Mouse (Mus musculus) cerebellum, postnatal 4 days (tissue): ENCODE results near the gene Cxcl12.

Experiments used
- DNase-seq, 2 experiments: peaks; one replicate each; pipeline ENCODE4 v3.0.0; 2022; ENCODE audit warnings: low spot score in 2 of 2, mixed read lengths in 1 of 2

Cxcl12 gene

DNA sequence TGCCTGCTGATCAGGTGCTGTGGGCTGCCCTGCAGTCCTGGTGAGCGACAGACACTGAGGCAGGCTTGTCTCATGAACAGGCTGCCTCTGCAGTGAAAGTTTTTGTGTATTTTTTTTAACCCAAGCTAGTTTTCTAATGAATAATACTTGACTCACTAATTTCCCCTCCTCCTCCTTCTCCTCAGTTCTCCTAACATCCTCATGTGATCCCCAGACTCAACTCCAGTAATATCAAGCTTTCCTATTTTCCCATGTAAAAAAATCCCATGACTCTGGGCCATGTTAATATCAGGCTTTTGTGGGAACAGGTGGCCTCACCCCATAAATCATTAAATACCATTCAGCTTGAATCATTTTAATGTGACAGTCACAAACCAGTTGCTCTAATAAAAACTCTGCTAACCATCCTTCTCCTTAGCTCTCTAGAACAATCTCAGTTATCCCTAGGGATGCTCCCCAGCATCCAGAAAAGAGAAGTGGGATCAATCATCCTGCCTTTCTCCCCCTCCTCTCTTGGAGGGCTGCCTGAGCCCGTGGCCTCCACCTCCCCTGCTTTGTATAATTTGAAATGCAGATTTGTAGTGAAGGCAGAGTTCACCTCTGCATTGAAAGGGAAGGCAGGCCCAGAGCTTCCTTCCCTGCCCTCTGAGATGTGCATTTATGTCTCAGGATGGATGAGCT lies 6.9 kb downstream of the Cxcl12 start:
- DNase-seq, result no peak

DNA sequence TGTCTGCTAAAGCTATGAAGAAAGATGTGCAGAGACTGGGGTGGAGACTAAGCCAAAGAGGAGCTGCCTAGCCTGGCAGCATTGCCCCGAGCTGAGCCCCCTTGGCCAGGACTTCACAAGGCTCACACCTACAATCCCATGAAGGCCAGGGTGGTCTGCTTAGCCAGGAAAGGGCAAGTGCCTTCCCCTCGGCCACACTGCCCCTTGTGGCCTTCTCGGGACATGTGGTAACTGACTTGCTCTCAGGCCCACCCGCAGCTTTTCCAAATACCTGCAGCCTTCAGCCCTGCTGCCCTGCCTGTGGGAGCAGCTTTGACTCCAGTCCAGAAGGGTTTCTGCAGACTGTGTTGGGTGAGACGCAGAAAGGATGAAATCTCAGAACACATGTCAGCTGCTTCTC lies 8.1 kb downstream of the Cxcl12 start:
- no peak for DNase-seq

DNA sequence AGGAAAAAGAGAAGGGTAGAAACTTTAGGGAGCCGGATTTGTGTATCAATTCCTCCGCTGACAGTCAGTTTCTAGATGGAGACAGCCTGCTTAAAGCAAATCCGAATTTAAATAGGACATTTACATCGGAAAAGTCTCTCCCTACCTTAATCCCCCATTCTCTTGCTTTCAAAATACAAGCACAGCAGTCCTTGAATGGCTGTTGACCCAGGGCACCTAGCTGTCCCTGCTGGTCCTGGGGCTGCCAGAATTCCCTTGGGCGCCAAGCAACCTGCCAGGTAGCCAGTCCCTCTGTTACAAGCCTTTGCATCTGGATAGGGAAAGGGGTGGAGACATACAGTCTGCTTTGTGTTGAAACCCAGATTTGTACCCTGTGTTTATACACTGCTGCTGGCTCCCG lies 12.0 kb downstream of the Cxcl12 start:
- no peak for DNase-seq

DNA sequence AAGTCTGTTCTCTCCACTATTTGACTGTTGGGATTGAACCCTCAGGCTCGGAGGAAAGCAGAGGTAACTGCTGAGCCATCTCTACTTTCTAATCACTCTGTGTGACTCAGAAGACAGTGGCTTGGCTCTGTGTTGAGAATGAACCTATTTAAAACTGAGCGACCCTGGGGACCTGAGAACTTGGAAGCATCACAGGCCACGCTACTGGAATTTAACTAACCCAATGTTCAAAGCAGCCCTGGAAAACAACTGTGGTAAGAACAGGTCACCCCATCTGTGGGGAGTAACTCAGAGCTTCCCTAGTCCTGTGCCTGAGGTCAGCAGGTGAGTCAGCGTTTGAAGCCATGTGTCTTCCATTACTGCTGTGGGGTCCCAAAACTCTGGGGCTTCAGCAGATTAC lies 17.0 kb downstream of the Cxcl12 start:
- no peak for DNase-seq

DNA sequence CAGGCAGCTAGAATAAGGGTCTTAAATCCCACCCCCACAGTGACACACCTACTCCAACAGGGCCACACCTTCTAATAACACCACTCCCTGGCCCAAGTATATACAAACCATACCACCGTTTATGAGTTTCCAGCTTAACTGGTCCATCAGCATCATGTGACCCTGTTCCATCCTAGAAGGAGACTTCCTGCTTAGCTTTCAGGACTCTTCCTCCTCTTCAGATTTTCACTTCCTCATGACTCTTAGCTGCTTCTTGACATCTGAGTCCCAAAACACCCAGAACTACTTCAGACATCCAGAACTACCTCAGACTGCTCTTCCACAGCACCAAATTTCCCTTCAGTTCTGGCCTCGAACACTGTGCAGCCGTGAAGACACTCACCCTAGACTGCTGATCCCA lies 22.1 kb downstream of the Cxcl12 start:
- DNase-seq, result no peak

DNA sequence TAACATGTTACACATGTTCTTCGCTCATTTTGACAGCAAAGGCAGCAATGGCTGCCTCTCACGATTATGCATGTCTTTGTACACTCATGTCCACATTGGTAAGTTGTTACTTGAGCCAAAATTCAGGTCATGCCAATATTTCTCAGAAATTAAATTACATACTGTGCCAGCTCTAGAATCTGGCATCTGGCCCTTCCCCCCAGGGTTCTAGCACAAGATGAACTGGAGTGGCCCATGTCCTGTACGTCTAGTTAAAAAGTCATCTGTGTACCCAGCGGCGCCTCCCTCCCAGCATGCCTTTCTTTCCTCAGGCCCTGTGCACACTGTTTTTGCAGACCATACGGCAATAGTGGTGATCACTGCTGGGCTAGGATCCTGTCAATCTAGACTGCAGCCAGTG lies 23.4 kb downstream of the Cxcl12 start:
- no peak for DNase-seq

DNA sequence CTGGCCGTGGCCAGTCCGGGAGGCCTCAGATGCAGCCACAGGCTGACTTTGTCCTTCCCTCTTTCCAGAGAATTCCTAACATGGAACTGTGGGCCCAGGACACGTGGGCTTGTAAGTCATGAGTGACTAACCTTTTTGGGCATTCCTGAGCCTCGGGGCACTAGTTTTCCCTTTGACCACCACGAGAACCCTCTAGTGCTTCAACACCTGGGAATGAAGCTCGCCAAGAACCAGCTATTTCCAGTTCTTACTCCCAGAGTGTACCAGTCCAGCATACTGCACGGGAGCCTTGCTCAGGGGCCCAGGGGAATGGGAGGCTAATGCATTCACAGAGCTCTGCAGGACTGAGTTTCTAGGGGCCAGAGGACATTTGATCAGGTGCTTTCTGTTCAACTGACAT lies 24.3 kb downstream of the Cxcl12 start:
- DNase-seq, result no peak

DNA sequence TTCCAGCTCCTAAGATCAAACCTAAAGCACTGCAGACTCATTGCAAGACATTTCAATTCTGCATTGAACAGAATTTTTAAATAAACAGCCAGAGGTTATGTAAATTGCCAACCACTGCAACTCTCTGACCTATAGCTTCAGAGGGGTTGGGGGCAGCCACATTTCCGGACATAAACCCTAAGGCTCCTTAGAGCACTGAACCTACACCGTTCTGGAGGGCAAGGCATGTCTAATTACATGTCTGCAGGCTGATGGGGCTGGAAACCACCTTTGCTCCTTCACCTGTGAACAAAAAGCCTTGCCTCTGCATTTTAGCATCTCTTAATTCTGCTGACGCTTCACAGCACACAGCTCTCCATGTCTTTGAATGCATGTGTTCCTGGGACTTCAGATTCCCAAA lies 26.9 kb downstream of the Cxcl12 start:
- DNase-seq, result no peak

DNA sequence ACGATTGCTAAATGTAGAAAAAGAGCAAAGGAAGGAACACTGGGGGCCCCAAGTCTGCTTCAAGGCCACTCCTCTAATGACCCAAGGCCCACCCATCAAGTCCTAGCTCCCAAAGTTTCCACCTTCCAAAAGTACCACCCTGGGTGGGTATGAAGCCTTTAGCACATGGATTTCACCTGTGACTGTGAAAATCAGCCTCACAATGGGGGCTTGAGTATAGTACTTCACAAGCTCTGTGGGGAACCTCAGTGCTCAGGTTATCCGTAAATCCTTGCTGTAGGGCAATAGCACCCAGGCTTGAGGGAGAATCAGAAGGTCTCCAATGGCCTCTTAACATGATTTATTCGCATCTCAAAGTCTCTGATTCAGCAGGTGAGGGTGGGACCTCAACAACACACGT lies 30.5 kb downstream of the Cxcl12 start:
- DNase-seq, result no peak

DNA sequence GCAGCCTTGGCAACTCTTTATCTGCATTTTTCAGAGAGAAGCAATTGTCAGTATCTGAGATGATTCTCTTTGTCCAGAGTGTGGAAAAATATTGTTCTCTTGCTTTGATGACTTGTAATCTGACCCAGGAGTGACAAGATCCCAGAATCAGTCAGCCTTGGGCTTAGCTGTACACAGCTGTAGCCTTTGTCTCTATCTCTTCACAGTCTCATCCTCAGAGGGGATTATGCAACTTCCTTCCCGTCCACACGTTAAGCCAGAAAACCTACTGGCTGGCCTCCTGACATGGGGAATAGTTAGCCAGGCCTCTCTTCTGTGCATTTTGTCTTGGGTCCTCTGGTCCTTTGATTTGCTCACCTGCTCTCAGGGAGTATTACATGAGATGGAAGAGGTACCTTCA lies 31.4 kb downstream of the Cxcl12 start:
- no peak for DNase-seq

DNA sequence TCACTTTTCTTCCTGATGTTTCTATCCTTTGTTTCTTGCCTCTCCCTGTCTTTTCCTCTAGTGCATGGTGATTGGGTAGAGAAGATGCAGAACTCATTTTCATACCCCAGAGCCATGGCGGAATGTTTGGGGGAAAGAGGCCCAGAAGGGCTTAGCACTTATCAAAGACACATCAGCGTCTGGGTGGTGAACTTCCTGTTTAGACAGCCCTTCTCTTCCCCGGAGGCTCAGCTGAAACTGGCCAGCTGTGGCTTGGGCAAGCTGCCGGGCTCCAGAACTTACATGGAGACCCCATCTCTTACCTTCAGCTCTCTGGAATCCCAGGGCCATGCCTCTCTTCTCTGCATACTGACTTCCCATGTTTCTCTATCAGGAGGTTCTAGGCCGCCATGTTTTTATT lies 32.6 kb downstream of the Cxcl12 start:
- no peak for DNase-seq

DNA sequence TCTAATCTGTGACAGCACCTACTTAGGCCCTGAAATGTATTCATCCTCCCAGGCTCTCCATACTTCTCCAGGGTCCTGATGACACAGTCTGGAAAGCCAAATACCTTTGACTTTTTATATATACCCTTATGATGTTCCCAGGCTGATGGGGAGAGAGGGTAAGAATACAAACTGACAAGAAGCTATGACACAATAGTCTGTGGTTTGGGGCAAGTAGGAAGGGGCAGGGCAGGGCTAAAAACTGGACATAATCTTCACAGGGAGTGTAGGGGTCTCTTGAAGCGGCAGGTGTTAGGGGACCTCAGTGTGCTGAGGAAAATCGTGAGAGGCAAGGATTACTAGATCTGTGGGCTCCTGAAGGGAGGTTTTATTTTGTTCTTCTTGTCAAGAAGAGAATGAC lies 33.1 kb downstream of the Cxcl12 start:
- DNase-seq, result no peak

DNA sequence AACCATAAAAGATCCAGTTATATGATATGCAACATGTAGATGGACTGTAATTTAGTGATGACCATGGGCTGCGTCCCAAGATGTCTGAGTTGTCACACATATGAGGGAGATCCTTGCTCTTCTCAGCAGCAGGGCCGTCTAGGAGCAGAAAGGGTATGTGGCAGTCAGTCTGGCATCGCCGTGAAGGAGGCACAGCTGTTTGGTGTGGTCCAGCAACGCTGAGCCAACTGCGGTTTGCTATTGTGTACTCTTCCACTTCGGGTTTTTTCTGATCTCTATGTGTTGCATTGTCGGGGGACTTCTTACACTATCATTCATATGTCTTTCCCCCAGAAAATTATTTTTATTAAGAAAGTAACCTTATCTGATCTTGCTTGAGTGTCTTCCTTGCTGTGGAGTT lies 33.5 kb downstream of the Cxcl12 start:
- no peak for DNase-seq

DNA sequence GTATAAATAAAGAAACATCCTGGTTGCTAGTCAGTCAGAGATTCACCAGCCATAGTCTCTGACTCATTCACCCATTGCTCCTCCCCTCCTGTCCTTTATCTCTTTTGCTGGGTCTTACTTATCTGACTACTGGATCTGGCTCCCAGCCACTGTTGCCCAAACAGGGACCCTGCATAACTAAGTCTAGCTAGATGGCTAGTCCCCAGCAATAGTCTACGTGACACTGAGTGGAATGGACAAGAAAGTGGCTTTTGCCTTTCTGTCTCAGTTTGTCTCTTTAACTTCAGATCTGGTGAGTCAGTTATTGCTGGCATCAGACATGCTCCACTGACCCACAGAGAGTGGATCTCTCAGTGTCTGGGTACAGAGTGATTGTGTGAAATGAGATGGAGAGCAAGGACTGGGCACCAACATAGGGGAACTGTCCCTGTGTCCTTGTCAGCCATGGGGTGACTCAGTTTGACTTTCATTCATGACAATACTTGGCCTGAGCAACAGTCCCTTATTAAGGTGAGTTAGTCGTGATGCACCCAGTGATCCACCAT lies 34.6 kb downstream of the Cxcl12 start:
- DNase-seq, result no peak

DNA sequence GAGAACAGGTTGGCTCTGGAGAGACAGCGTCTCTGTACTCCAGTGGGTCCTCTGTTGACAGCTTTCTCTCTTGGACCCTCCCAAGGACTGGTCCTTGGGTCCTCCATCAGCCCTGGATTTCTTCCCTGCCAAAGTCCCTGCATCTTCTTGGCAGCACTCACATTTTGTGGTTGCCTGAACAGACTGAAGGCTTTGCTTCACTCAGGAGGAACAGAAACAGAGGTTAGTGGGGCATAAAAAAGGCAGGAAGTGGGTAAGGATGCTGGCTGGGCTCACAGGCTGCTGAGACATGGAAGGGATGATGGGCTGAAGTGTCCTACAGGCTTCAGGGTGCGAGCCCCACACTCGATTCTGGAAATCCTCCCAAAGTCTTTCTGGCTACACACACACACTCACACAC lies 35.8 kb downstream of the Cxcl12 start:
- DNase-seq, result no peak

DNA sequence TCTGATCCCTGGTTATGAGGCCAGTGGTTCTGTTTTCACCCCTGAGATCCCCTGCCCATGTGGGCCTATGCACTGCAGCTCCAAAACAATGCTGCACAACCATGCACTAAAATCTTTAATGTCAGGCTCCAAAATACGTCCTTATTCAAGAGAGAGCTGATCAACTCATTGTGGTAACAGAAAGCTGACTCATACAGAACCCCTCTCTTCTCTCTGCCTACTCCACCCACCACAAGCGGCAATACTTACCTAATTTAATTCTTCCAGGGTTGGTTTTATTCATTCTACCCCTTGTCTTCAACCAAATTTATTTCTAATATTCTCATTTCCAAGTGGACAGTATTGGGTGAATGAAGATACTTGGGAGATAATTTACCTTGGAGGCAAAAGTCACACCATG lies 38.5 kb downstream of the Cxcl12 start:
- DNase-seq, result no peak

DNA sequence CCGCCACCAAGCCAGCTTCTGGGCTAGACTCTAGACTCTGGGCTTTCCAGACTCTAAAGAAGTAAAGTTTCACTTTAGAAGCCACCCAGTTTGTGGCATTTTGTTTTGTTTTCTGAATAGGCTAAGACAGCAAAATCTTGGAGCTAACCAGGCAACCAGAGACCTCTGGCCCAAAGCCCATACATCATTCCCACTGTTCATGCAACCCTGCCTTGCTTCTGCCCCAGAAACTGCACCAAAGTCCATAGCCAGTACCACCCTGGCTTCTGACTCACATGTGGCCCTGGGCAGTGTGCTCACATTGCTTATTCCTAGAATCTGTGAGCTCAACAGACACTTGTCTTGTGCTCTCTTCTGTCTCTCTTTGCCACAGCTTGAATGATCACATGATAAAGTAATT lies 39.0 kb downstream of the Cxcl12 start:
- DNase-seq, result no peak

DNA sequence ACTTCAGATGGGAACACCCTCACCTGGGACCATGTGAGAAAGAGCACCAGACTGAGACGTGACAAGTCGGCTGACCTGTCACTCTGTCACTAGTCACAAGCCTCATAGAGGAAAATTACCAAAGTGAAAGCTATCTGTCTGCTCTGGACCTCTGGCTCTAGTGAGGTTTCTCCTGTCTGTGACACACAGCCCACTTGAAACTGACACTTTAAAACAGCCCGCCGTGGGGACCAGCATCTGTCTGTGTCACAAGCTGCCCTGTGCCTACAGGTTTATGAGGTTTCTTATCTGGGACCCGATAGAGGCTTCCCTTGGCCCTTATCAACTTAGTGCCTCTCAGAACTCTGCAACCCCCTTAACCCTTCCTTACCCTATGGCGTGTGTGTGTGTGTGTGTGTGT lies 41.8 kb downstream of the Cxcl12 start:
- DNase-seq, result no peak

DNA sequence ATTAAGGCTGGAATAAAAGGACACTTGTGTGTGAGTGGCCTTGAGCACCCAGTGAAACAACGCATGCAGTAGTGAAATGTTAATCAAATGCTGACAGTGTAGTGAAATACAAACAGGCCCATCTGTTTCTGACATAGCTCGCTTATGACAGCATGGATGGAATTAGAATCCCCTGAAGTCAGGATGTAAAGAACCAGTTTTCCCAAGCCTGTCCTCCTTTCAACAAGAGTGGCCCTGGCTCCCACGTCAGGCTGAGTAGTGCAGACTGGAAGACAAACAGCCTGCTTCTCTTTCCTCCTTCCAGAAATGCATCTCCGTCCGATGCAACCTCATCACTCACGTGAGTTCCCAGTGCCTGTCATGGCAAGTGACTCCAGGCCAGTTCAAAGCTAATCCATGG lies 42.2 kb downstream of the Cxcl12 start:
- no peak for DNase-seq

DNA sequence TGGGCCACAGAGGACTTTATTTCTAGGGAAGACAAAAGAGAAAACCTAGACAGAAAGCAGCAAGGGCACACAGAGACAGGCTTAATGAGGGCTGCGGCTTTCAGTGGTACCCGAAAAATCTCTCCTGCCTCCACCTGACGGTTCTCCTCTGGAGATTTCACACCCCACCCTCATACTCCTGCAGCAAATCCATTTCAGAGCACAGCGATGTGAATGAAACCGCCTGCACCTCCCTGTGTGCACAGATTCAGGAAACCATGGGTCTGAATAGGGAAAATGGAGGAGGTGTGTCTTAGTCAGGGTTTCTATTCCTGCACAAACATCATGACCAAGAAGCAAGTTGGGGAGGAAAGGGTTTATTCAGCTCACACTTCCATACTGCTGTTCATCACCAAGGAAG lies 46.2 kb downstream of the Cxcl12 start:
- no peak for DNase-seq

DNA sequence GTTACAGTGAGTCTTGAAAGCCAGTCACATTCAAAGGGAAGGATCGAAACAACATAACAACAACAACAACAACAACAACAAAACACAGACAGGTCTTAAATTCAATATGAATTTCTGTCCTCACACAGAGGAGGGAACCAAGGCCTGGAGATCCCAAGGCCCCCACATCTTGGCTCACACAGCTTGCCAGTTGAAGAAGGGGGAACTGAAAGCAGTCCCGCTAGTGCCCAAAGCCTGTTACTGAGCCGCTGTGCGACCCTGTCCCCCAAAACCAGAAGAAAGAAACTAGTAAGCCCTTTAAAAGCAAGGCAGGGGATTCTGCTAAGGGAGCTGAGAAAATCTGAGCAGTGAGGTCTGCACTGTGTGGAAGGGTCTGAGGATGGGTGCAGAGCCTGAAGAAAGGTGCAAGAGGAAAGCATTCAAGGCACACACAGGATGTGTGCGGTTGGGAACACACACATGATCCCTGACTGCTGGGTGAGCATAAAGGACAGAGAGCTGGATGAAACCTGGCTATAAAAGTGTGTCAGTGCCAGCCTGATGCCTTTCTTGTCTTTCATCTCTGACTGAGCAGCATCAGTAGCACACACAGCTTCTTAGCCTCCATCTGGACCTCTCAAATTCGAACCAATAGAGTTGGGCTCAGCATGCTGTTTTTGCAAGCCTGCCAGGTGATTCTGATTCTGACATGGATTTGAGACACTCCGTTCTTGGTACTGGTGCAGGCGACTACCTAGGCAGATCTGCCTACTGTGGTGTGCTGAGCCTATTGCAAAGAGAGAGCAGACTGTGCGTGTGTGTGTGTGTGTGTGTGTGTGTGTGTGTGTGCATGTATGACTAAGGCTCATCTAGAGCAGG lies 50.3 kb downstream of the Cxcl12 start:
- DNase-seq, result peak in 1 of 2 experiments; percentile 38

DNA sequence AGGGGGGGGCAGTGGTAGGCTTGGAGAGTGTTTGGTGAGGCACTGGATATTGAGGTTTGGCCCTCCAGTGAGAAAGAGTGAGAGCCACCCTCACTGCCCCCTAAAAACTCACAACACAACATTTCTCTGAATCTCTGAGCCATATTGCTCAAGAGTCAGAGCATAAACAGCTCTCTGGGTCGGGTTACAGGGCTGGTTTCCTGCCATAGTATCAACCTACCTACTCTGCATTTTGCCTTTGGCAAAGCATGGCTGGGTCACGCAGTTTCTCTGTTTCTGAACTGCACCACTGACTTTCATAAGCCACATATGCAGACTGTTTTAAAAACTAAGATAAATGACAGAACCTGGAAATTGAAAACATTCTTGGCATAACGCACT lies 51.0 kb downstream of the Cxcl12 start:
- no peak for DNase-seq

DNA sequence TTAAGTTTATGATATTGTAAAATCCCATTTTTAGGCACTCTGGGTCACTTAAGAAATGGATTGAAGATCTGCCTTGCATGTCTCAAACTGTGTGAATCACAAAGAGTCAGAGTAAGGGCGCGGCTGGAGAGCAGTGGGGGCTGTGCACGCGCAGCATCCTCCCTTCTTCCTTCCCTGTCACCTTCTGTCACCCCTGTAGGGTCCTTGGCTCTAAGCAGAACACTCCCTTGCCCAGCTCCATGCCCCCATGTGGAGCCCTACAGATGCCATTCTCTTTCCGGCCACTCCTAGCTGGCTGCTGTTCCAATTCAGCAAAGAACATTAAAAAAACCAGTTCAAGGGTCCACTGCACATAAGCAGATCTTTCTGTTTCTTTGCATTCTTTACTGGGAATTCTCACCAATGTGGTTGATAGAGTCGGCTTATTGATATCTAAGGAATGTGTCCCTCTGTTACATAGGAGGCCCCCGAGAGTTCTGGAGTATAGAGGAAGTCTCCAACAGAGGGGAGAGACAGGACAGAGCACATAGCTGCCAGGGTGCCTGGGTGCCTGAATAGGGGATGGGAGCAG lies 51.7 kb downstream of the Cxcl12 start:
- peak in 1 of 2 experiments; percentile 48 for DNase-seq
